Mouse (Mus musculus): ENCODE measurements around the gene Msi1. TPM values are rescaled to one million over a fixed set of nuclear protein-coding genes. Genes with fewer than 3 reads are reported as not detected.
"Not testable (repeated sequence)": the region's sequence is repeated elsewhere in the genome, so short reads cannot be mapped to it uniquely, and the experiment has no call there.

Msi1 gene
- total RNA-seq, 2 experiments from 2014 or later = 48.6 to 52.4 TPM

- DNase-seq (ENCODE audit: low spot score in 2 of 2) = no peak
- no peak for TF ChIP-seq CTCF (conservative IDR thresholded peaks at IDR 0.05)
- H3K27ac ChIP-seq = no peak overlapping the region; the same call in 1 of the 2 replicates
- peak overlapping the region; percentile 63; the same call in 1 of the 2 replicates for H3K4me3 ChIP-seq
These were observed 61.2 kb downstream of the Msi1 start for GRCm38 (mm10) chr5:115490638-115491000.

- DNase-seq (ENCODE audit: low spot score in 2 of 2) = no peak
- Histone ChIP-seq H3K4me3 (no peak overlapping the region), H3K27ac (no peak overlapping the region)
- peak; percentile 46 for TF ChIP-seq CTCF (conservative IDR thresholded peaks at IDR 0.05)
These were observed 61.7 kb downstream of the Msi1 start for GRCm38 (mm10) chr5:115491076-115491475.

- peak overlapping the region; percentile 53; the same call in 1 of the 2 replicates for H3K27ac ChIP-seq
- no peak for DNase-seq (ENCODE audit: low spot score in 2 of 2)
- no peak for TF ChIP-seq CTCF (conservative IDR thresholded peaks at IDR 0.05)
- H3K4me3 ChIP-seq = peak overlapping the region; percentile 19; the same call in 1 of the 2 replicates
These were observed 62.4 kb downstream of the Msi1 start for GRCm38 (mm10) chr5:115491771-115492322.

GRCm38 (mm10) chr5:115492711-115493335 lies 63.4 kb downstream of the Msi1 start:
- H3K27ac ChIP-seq = no peak overlapping the region
- DNase-seq (ENCODE audit: low spot score in 2 of 2) = no peak
- no peak for TF ChIP-seq CTCF (conservative IDR thresholded peaks at IDR 0.05)
- H3K4me3 ChIP-seq = no peak overlapping the region

GRCm38 (mm10) chr5:115493441-115493840 lies 64.0 kb downstream of the Msi1 start:
- DNase-seq (ENCODE audit: low spot score in 2 of 2) = no peak
- TF ChIP-seq CTCF (conservative IDR thresholded peaks at IDR 0.05) = no peak
- H3K27ac ChIP-seq = no peak overlapping the region
- no peak overlapping the region for H3K4me3 ChIP-seq

GRCm38 (mm10) chr5:115495618-115496017 lies 66.2 kb downstream of the Msi1 start:
- H3K4me3 ChIP-seq; H3K27ac ChIP-seq; DNase-seq (ENCODE audit: low spot score in 2 of 2): not testable (repeated sequence)

- DNase-seq (ENCODE audit: low spot score in 2 of 2) = no peak
- no peak overlapping the region for H3K4me3 ChIP-seq
- no peak overlapping the region for H3K27ac ChIP-seq
- no peak for TF ChIP-seq CTCF (conservative IDR thresholded peaks at IDR 0.05)
These were observed 67.6 kb downstream of the Msi1 start for GRCm38 (mm10) chr5:115497033-115497432.

- no peak overlapping the region for H3K4me3 ChIP-seq
- TF ChIP-seq CTCF (conservative IDR thresholded peaks at IDR 0.05) = no peak
- no peak overlapping the region for H3K27ac ChIP-seq
- DNase-seq (ENCODE audit: low spot score in 2 of 2) = no peak
These were observed 69.2 kb downstream of the Msi1 start for GRCm38 (mm10) chr5:115498307-115499240.

- Histone ChIP-seq H3K4me3 (no peak overlapping the region), H3K27ac (no peak overlapping the region)
- no peak for DNase-seq (ENCODE audit: low spot score in 2 of 2)
- TF ChIP-seq CTCF (conservative IDR thresholded peaks at IDR 0.05) = no peak
These were observed 71.1 kb downstream of the Msi1 start for GRCm38 (mm10) chr5:115500383-115500935.

GRCm38 (mm10) chr5:115503035-115503434 lies 73.6 kb downstream of the Msi1 start:
- TF ChIP-seq CTCF (conservative IDR thresholded peaks at IDR 0.05) = no peak
- no peak for DNase-seq (ENCODE audit: low spot score in 2 of 2)
- H3K4me3 ChIP-seq = no peak overlapping the region
- no peak overlapping the region for H3K27ac ChIP-seq

Other genes with a start within 250 kb of the Msi1 start
- gene Cabp1, start 235.2 kb upstream of the Msi1 start, total RNA-seq (2021) = 100 to 1,000 TPM; 124 to 129 TPM
- 100 to 1,000 TPM; 103 to 104 TPM for gene Pop5, start 193.8 kb upstream of the Msi1 start, total RNA-seq (2021)
- gene Rnf10, start 156.7 kb upstream of the Msi1 start, total RNA-seq (2021) = 100 to 1,000 TPM; 238 to 248 TPM
- 10 to 100 TPM; 40.9 to 42.6 TPM for gene Coq5, start 149.9 kb upstream of the Msi1 start, total RNA-seq (2021)
- gene Dynll1, start 128.6 kb upstream of the Msi1 start, total RNA-seq (2021) = 100 to 1,000 TPM; 727 to 730 TPM
- 100 to 1,000 TPM in 1 of 2 experiments, 10 to 100 TPM in 1; 91.4 to 102 TPM for gene Srsf9, start 102.4 kb upstream of the Msi1 start, total RNA-seq (2021)
- 10 to 100 TPM; 19.5 to 20.8 TPM for gene Gatc, start 88.4 kb upstream of the Msi1 start, total RNA-seq (2021)
- gene Triap1, start 88.4 kb upstream of the Msi1 start, total RNA-seq (2021) = 10 to 100 TPM; 22.3 to 25.4 TPM
- gene Cox6a1, start 80.6 kb upstream of the Msi1 start, total RNA-seq (2021) = 100 to 1,000 TPM; 685 to 700 TPM
- not detected for gene Pla2g1b, start 36.7 kb downstream of the Msi1 start, total RNA-seq (2021)
- gene Sirt4, start 55.1 kb downstream of the Msi1 start, total RNA-seq (2021) = 10 to 100 TPM; 37.8 to 56.5 TPM
- 10 to 100 TPM; 40.8 to 47.3 TPM for gene Pxn, start 77.1 kb downstream of the Msi1 start, total RNA-seq (2021)
- 100 to 1,000 TPM; 225 to 234 TPM for gene Rplp0, start 129.9 kb downstream of the Msi1 start, total RNA-seq (2021)
- 10 to 100 TPM; 74.5 to 76.7 TPM for gene Gcn1l1, start 135.7 kb downstream of the Msi1 start, total RNA-seq (2021)
- gene Rab35, start 202.3 kb downstream of the Msi1 start, total RNA-seq (2021) = 10 to 100 TPM; 85.6 to 98.6 TPM

All from layer of hippocampus, adult 2 months (tissue).